Mouse (Mus musculus): ENCODE measurements around the gene Hes2. TPM values are rescaled to one million over a fixed set of nuclear protein-coding genes. Genes with fewer than 3 reads are reported as not detected.

The Hes2 gene
- polyA plus RNA-seq, 1 experiment from 2014 or later = 0.55 TPM

- Histone ChIP-seq H3K4me3 (ENCODE audit: low read depth, low read length) (no peak overlapping the region), H3K27ac (ENCODE audit: low read length) (no peak overlapping the region), H3K4me1 (ENCODE audit: control insufficient read depth, insufficient read depth, low read length) (peaks cover 6% of the 10 kb centered on the region; the same call in 1 of the 2 replicates), H3K4me2 (replicated peaks; ENCODE audit: low read depth, low read length) (no peak overlapping the region), H3K9ac (replicated peaks; ENCODE audit: low read depth, low read length) (no peak overlapping the region), H3K27me3 (ENCODE audit: control insufficient read depth, insufficient read depth, low read length) (no peaks in the 10 kb centered on the region), H3K9me3 (ENCODE audit: control insufficient read depth, low read depth, low read length) (no peaks in the 10 kb centered on the region), H3K36me3 (ENCODE audit: control insufficient read depth, insufficient read depth, low read length) (no peaks in the 10 kb centered on the region)
- no peak for ATAC-seq (ENCODE audit: insufficient number of reproducible peaks, insufficient read depth, low FRiP score, low read depth)
- 70% methylated on average over 9 of the region's 9 CpGs for WGBS
These were observed 15.3 kb downstream of the Hes2 start for GRCm38 (mm10) chr4:152173956-152174355.

DNA sequence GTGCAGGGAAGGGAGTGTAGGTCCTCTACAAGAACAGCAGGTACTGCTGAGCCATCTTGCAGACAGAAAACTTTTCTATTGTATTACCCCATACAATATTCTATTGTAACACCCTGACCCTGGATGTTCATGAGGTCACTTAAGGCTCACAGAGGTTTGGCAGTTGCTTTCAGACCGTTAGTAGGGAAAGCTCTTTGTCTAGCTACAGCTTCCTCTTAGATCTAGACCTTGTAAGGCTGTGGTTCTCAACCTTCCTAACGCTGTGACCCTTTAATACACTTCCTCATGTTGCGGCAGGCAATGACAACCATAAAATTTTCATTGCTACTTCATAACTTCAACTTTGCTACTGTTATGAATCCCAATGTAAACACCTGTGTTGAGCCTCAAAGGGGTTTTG lies 18.0 kb downstream of the Hes2 start:
- 66% methylated on average over 3 of the region's 3 CpGs for WGBS
- Histone ChIP-seq H3K27ac (ENCODE audit: low read length) (no peak overlapping the region), H3K36me3 (ENCODE audit: control insufficient read depth, insufficient read depth, low read length) (no peaks in the 10 kb centered on the region), H3K4me1 (ENCODE audit: control insufficient read depth, insufficient read depth, low read length) (peaks cover 6% of the 10 kb centered on the region; the same call in 1 of the 2 replicates), H3K27me3 (ENCODE audit: control insufficient read depth, insufficient read depth, low read length) (0 out of 2 replicates have a peak, but pooled peaks cover 5% of the 10 kb centered on the region), H3K4me2 (replicated peaks; ENCODE audit: low read depth, low read length) (no peak overlapping the region), H3K4me3 (ENCODE audit: low read depth, low read length) (no peak overlapping the region), H3K9me3 (ENCODE audit: control insufficient read depth, low read depth, low read length) (no peaks in the 10 kb centered on the region), H3K9ac (replicated peaks; ENCODE audit: low read depth, low read length) (no peak overlapping the region)
- no peak for ATAC-seq (ENCODE audit: insufficient number of reproducible peaks, insufficient read depth, low FRiP score, low read depth)

DNA sequence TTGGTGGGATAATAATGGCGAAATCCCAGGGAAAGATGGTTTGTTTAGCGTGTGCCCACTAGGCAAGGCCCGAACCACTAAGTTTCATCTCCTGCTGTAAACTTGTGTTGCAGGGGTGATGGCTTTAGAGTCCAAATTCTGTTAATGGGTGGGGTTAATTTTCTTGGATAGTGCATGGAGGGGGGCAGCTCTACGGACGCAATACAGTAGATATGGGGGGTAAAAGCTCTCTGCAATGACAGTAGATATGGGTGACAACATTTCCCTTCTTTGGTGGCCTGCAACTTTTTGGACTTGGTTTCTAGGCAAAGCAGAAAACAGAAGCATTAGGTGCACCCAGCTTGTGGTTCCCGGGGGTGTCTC lies 18.5 kb downstream of the Hes2 start:
- peaks cover 6% of the 10 kb centered on the region; the same call in 1 of the 2 replicates for H3K4me1 ChIP-seq (ENCODE audit: control insufficient read depth, insufficient read depth, low read length)
- 66% methylated on average over 6 of the region's 6 CpGs for WGBS
- H3K4me2 ChIP-seq (replicated peaks; ENCODE audit: low read depth, low read length) = peak overlapping the region; percentile 96
- H3K27ac ChIP-seq (ENCODE audit: low read length) = no peak overlapping the region
- H3K36me3 ChIP-seq (ENCODE audit: control insufficient read depth, insufficient read depth, low read length) = no peaks in the 10 kb centered on the region
- H3K4me3 ChIP-seq (ENCODE audit: low read depth, low read length) = peak overlapping the region; percentile 56
- no peaks in the 10 kb centered on the region for H3K9me3 ChIP-seq (ENCODE audit: control insufficient read depth, low read depth, low read length)
- H3K27me3 ChIP-seq (ENCODE audit: control insufficient read depth, insufficient read depth, low read length) = 0 out of 2 replicates have a peak, but pooled peaks cover 5% of the 10 kb centered on the region
- ATAC-seq (ENCODE audit: insufficient number of reproducible peaks, insufficient read depth, low FRiP score, low read depth) = no peak
- H3K9ac ChIP-seq (replicated peaks; ENCODE audit: low read depth, low read length) = peak overlapping the region; percentile 72

- Histone ChIP-seq H3K27me3 (ENCODE audit: control insufficient read depth, insufficient read depth, low read length) (0 out of 2 replicates have a peak, but pooled peaks cover 5% of the 10 kb centered on the region), H3K9me3 (ENCODE audit: control insufficient read depth, low read depth, low read length) (no peaks in the 10 kb centered on the region), H3K4me3 (ENCODE audit: low read depth, low read length) (peak within 1 kb of the TSS; percentile 56), H3K9ac (replicated peaks; ENCODE audit: low read depth, low read length) (peak within 1 kb of the TSS; percentile 72), H3K36me3 (ENCODE audit: control insufficient read depth, insufficient read depth, low read length) (no peaks in the 10 kb centered on the region), H3K27ac (ENCODE audit: low read length) (peak within 1 kb of the TSS; percentile 67), H3K4me2 (replicated peaks; ENCODE audit: low read depth, low read length) (peak within 1 kb of the TSS; percentile 96), H3K4me1 (ENCODE audit: control insufficient read depth, insufficient read depth, low read length) (peaks cover 6% of the 10 kb centered on the region; the same call in 1 of the 2 replicates)
- ATAC-seq (ENCODE audit: insufficient number of reproducible peaks, insufficient read depth, low FRiP score, low read depth) = peak; percentile 96
- WGBS = under 1% methylated on average over 79 of the region's 108 CpGs
These were observed 19.1 kb downstream of the Hes2 start, which contains the start of gene Acot7 for GRCm38 (mm10) chr4:152177537-152178343. TSS of gene Acot7 (plus strand) at chr4:152178134.

DNA sequence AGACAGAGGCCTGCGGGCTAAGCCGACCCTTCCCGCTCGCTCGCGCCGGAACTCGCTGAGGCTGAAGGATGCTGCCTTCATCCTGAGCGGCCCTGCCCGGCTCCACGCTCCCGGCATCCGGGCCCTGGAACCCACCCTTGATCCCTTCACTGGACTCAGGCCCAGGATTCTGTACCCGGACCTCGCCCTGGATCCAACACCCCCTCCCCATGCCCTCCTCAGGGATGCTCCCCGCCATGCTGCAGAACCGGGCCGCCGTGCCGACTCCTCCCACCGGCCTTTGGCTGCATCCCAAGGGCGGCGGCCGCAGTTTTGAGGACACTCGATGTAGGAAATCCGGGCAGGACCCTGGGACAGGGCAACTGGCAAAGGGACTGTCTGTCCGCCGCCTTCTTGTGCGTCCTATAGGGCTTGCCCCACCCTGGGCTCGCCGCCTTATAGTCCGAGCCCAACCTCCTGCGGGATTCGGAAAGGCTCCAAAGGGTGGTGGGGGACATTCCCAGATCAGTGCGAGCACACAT lies 19.7 kb downstream of the Hes2 start:
- H3K4me3 ChIP-seq (ENCODE audit: low read depth, low read length) = peak overlapping the region; percentile 56
- no peaks in the 10 kb centered on the region for H3K9me3 ChIP-seq (ENCODE audit: control insufficient read depth, low read depth, low read length)
- peaks cover 6% of the 10 kb centered on the region; the same call in 1 of the 2 replicates for H3K4me1 ChIP-seq (ENCODE audit: control insufficient read depth, insufficient read depth, low read length)
- H3K4me2 ChIP-seq (replicated peaks; ENCODE audit: low read depth, low read length) = peak overlapping the region; percentile 96
- WGBS = 1% methylated on average over 35 of the region's 35 CpGs
- 0 out of 2 replicates have a peak, but pooled peaks cover 5% of the 10 kb centered on the region for H3K27me3 ChIP-seq (ENCODE audit: control insufficient read depth, insufficient read depth, low read length)
- H3K9ac ChIP-seq (replicated peaks; ENCODE audit: low read depth, low read length) = peak overlapping the region; percentile 30
- H3K27ac ChIP-seq (ENCODE audit: low read length) = 0 out of 2 replicates have a peak overlapping the region, but pooled peaks have one; percentile 21
- peak; percentile 44; the same call in 1 of the 2 replicates for ATAC-seq (ENCODE audit: insufficient number of reproducible peaks, insufficient read depth, low FRiP score, low read depth)
- no peaks in the 10 kb centered on the region for H3K36me3 ChIP-seq (ENCODE audit: control insufficient read depth, insufficient read depth, low read length)

- no peak overlapping the region for H3K9ac ChIP-seq (replicated peaks; ENCODE audit: low read depth, low read length)
These were observed 20.4 kb downstream of the Hes2 start for GRCm38 (mm10) chr4:152178916-152179705.

DNA sequence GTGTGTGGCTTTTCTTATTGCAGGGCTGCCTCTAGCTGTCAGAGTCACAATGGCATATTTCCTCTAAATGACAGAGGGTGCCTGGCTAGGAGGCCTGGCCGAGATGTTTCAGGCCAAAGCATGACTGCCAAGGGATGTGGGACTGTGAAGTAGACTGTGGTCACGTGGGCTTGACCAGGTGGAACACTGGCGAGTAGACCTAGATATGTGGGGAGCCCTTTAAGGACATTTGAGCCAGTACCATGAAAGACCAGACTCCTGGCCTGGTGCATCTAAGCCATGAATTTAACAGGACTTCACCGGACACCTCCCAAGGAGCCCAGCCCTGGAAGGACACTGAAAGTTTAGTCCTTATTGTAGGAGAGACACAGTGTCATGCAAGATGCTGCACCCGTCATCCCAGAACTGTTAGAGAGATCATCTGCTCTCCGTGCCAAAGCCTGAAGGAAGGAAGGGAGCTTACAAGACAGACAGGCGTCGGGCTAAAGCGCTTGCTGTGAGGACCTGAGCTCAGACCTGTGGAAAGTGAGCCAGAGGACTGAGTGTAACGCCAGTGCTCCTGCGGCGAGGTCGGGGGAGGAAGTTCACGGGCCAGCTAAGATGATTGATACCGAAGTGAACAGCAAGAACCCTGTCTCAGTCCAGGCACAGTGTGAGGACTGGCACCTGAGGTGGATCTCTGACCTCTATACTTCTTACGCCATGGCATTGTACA lies 21.4 kb downstream of the Hes2 start:
- H3K36me3 ChIP-seq (ENCODE audit: control insufficient read depth, insufficient read depth, low read length) = no peaks in the 10 kb centered on the region
- 85% methylated on average over 16 of the region's 16 CpGs for WGBS
- no peaks in the 10 kb centered on the region for H3K9me3 ChIP-seq (ENCODE audit: control insufficient read depth, low read depth, low read length)
- 0 out of 2 replicates have a peak, but pooled peaks cover 5% of the 10 kb centered on the region for H3K27me3 ChIP-seq (ENCODE audit: control insufficient read depth, insufficient read depth, low read length)
- no peak overlapping the region for H3K27ac ChIP-seq (ENCODE audit: low read length)
- ATAC-seq (ENCODE audit: insufficient number of reproducible peaks, insufficient read depth, low FRiP score, low read depth) = no peak
- peaks cover 8% of the 10 kb centered on the region; the same call in 1 of the 2 replicates for H3K4me1 ChIP-seq (ENCODE audit: control insufficient read depth, insufficient read depth, low read length)
- no peak overlapping the region for H3K4me2 ChIP-seq (replicated peaks; ENCODE audit: low read depth, low read length)
- H3K9ac ChIP-seq (replicated peaks; ENCODE audit: low read depth, low read length) = no peak overlapping the region
- no peak overlapping the region for H3K4me3 ChIP-seq (ENCODE audit: low read depth, low read length)

More at GRCm38 (mm10) chr4:152178916-152179705, 20.4 kb downstream of the Hes2 start:
- WGBS = 30% methylated on average over 16 of the region's 16 CpGs
- H3K27me3 ChIP-seq (ENCODE audit: control insufficient read depth, insufficient read depth, low read length) = 0 out of 2 replicates have a peak, but pooled peaks cover 5% of the 10 kb centered on the region
- no peak overlapping the region for H3K27ac ChIP-seq (ENCODE audit: low read length)
- ATAC-seq (ENCODE audit: insufficient number of reproducible peaks, insufficient read depth, low FRiP score, low read depth) = no peak
- H3K4me2 ChIP-seq (replicated peaks; ENCODE audit: low read depth, low read length) = peak overlapping the region; percentile 96
- peaks cover 6% of the 10 kb centered on the region; the same call in 1 of the 2 replicates for H3K4me1 ChIP-seq (ENCODE audit: control insufficient read depth, insufficient read depth, low read length)
- no peaks in the 10 kb centered on the region for H3K36me3 ChIP-seq (ENCODE audit: control insufficient read depth, insufficient read depth, low read length)
- H3K4me3 ChIP-seq (ENCODE audit: low read depth, low read length) = peak overlapping the region; percentile 56
- no peaks in the 10 kb centered on the region for H3K9me3 ChIP-seq (ENCODE audit: control insufficient read depth, low read depth, low read length)
